Mouse (Mus musculus): Measurements from ENCODE around the gene Ets2.

Ets2 gene

GRCm38 (mm10) chr16:95701802-95702561 is at the start of gene Ets2:
TSS of gene Ets2 (plus strand) at chr16:95702075.
- in situ Hi-C loops (cut with MboI; ENCODE audit: low sequenced_read_pairs): no loop called here

GRCm38 (mm10) chr16:95654204-95654611 is 47.7 kb upstream of the Ets2 start:
- in situ Hi-C loops (cut with MboI; ENCODE audit: low sequenced_read_pairs): loop anchor here (10.0 kb wide), 1 partner anchor 291 kb away; no protein-coding TSS in a partner anchor

GRCm38 (mm10) chr16:95656535-95656934 is 45.3 kb upstream of the Ets2 start:
- in situ Hi-C loops (cut with MboI; ENCODE audit: low sequenced_read_pairs): loop anchor here (10.0 kb wide), 1 partner anchor 288 kb away; no protein-coding TSS in a partner anchor

- in situ Hi-C loops (cut with MboI; ENCODE audit: low sequenced_read_pairs): loop anchor here (10.0 kb wide), 1 partner anchor 288 kb away; no protein-coding TSS in a partner anchor
Measured at GRCm38 (mm10) chr16:95657187-95657586, 44.7 kb upstream of the Ets2 start.

- in situ Hi-C loops (cut with MboI; ENCODE audit: low sequenced_read_pairs): loop anchor here (10.0 kb wide), 1 partner anchor 287 kb away; no protein-coding TSS in a partner anchor
Measured at GRCm38 (mm10) chr16:95657756-95658155, 44.1 kb upstream of the Ets2 start.

DNA sequence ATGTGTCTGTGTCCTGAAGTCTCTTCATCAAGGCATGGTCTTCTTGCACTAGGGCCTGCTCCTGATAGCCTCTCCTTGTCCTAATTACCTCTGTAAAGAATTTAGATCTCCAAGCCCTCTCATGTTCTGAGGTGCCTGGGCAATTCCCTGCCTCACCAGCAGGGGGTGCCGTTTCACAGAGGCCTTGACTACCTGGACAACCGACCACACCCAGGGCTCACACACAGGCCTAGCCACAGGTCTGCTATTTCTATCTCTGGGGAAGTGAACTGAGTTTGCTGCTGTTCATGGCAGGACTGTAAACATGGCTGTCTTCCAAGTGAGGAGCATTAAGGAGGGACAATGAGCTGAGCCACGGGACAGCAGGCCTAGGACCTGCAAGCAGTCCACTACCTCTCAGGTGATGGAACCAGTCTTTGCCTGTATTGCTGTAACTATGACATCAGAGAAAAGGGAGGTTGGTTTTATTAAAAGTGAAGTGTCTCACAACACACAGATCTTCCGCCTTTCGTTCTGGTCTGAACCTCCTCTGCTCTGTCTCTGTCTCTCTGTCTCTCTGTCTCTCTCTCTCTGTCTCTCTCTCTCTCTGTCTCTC is 42.9 kb upstream of the Ets2 start:
- in situ Hi-C loops (cut with MboI; ENCODE audit: low sequenced_read_pairs): loop anchor here (10.0 kb wide), 1 partner anchor 286 kb away; no protein-coding TSS in a partner anchor

- in situ Hi-C loops (cut with MboI; ENCODE audit: low sequenced_read_pairs): loop anchor here (10.0 kb wide), 1 partner anchor 285 kb away; no protein-coding TSS in a partner anchor
Measured at GRCm38 (mm10) chr16:95659461-95659860, 42.4 kb upstream of the Ets2 start.

GRCm38 (mm10) chr16:95660909-95661308 is 41.0 kb upstream of the Ets2 start:
- in situ Hi-C loops (cut with MboI; ENCODE audit: low sequenced_read_pairs): no loop called here

- in situ Hi-C loops (cut with MboI; ENCODE audit: low sequenced_read_pairs): no loop called here
Measured at GRCm38 (mm10) chr16:95665472-95666131, 36.3 kb upstream of the Ets2 start.

DNA sequence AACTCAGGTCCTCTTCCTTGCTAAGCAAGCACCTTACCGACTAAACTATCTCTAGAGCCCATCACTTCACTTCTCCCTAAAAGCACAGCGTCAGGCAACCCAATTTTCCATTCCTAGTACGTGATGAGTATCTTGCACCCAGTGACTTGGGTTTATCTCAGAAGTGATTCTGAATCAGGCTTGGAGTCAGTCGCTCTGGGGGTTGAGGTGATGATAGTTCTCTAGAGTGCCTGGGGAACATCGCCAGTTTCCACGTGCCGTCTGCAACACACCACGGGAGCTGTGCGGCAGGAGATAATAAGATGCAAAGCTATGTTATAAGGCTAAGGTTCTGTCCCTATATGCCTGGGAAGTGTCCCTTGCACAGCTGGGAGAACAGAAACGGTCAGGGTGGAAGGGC is 35.6 kb upstream of the Ets2 start:
- in situ Hi-C loops (cut with MboI; ENCODE audit: low sequenced_read_pairs): no loop called here

GRCm38 (mm10) chr16:95667395-95668150 is 34.3 kb upstream of the Ets2 start:
- in situ Hi-C loops (cut with MboI; ENCODE audit: low sequenced_read_pairs): no loop called here

DNA sequence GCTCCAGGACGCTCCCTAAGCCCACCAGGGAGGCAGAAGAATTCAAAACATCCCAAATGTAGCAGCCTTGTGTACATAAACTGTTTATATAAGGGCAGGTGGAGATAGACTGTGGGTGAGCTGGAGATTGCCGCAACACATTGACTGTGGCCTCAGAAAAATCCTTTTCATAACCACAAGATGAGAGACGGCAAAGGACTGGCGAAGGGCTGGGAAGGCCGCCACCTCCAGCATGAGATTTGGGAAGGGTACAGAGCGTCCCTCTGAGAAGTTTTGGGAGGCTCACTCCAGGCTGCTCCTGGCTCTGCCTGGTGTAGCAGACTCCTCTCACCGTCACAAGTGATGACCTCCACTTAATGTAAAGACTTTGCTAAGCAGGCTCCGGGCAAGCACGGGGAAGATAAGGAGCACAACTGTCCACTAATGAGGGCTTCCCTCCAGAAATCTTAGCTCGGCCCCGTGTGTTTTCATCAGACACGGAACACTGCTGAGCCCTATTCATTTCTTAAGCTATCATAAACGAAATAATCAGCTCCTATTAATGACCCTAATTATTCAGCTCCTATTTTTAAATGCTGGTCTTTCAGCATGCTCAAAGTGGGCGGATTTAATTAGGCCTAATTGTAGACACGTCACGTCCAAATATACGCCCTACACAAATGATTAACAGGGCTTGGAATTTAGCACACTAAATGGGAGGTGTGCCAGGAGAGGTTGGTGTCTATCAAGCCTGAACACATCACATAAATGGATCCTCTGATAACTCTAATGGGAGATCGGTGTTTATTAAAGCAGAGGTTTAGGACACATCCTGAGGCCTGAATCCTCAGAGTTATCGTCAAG is 33.5 kb upstream of the Ets2 start:
- in situ Hi-C loops (cut with MboI; ENCODE audit: low sequenced_read_pairs): no loop called here

DNA sequence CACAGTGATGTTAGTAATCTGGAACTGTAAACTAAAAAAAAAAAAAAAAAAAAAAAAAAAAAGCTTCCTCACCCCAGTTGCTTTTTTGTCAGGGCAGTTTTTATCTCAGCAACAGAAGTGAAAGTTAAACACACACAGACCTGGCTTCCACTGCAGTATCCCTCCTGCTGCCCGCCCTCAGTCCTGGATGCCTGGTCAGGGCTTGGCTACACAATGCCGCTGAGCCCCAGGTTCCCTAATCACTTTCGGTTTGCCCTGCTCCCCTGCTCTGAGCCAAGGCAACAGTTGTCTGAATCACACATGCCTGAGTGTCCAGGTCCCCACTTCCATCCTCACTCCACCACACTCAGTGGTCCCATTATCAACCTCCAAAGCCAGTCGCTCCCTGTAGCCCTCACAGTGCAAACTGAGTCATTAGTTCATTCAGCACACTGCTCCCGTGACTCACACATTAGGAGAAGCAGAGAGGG is 27.4 kb upstream of the Ets2 start:
- in situ Hi-C loops (cut with MboI; ENCODE audit: low sequenced_read_pairs): no loop called here

- in situ Hi-C loops (cut with MboI; ENCODE audit: low sequenced_read_pairs): no loop called here
Measured at GRCm38 (mm10) chr16:95675212-95675611, 26.7 kb upstream of the Ets2 start.

DNA sequence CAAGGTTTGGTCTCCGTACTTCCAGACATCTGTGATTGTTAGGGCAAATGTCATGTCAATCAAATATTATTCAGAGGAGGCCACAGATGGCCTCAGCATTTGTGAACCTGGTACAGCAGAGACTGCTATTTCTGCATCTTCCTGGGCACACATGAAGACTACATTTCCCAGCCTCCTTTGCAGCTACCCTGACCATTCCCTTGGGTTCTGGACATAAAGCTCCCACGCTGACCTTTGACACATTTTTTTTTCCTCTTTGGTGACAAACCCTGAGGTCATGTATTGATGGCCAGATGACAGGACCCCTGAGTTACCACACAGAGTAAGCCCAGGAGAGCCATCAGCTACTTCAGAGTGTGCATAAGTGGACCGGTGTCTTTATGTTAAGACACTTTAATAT is 25.2 kb upstream of the Ets2 start:
- in situ Hi-C loops (cut with MboI; ENCODE audit: low sequenced_read_pairs): no loop called here

- in situ Hi-C loops (cut with MboI; ENCODE audit: low sequenced_read_pairs): no loop called here
Measured at GRCm38 (mm10) chr16:95682431-95682892, 19.4 kb upstream of the Ets2 start.

DNA sequence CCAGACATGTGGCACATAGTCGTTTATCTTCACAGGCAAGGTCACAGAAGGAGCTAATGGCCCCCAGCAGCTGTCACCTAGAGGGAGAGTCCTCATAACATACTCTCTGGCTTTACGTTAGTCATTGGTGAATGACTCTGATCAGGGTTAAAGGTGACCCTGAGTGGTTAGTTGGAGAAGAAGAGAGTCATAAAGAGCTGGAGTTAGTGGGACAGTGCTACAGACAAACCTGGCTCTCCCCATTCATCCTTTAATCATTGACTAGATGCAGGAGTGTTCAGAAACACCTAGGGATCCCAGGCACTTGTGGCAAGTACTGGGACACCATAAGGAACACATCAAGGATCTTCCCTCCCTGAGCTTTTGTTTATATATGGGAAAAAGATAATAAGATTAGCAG is 16.1 kb upstream of the Ets2 start:
- in situ Hi-C loops (cut with MboI; ENCODE audit: low sequenced_read_pairs): no loop called here

- in situ Hi-C loops (cut with MboI; ENCODE audit: low sequenced_read_pairs): no loop called here
Measured at GRCm38 (mm10) chr16:95686246-95686645, 15.6 kb upstream of the Ets2 start.

GRCm38 (mm10) chr16:95686901-95687300 is 15.0 kb upstream of the Ets2 start:
- in situ Hi-C loops (cut with MboI; ENCODE audit: low sequenced_read_pairs): no loop called here

DNA sequence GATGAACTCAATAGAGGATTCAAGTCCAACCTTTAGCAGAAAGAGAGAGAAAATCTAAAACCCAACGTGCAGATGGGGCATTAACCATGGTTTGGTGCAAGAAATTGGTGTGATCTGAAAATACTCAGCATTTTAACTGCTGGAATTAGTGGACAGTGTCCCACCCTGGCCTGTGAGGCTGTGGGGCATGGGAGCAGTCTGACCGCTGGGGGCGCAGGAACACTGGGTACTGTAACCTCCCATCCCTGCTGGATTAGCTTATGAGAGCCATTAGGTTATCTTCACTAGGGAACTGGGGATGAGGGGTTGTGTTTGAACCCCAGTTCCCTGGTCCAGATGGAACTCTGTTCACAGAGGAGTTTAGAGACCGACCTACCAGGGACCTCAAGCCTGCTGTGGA is 13.9 kb upstream of the Ets2 start:
- in situ Hi-C loops (cut with MboI; ENCODE audit: low sequenced_read_pairs): no loop called here
